Mouse (Mus musculus) testis, postnatal 14 days (tissue): ENCODE data around the gene Tgfbrap1.
"Not testable (repeated sequence)": the region's sequence is repeated elsewhere in the genome, so short reads cannot be mapped to it uniquely, and the experiment has no call there.

Source experiments
- DNase-seq: peaks from one replicate; pipeline ENCODE4 v3.0.0; 2021; ENCODE audit warnings: low spot score

Tgfbrap1 gene

GRCm38 (mm10) chr1:43098031-43098984 is at the start of gene Tgfbrap1, which contains the start of gene AI597479:
Gene Tgfbrap1 (minus strand): TSS chr1:43098637.
Gene AI597479 (plus strand): TSS chr1:43098710.
- DNase-seq, result peak; percentile 91

DNA sequence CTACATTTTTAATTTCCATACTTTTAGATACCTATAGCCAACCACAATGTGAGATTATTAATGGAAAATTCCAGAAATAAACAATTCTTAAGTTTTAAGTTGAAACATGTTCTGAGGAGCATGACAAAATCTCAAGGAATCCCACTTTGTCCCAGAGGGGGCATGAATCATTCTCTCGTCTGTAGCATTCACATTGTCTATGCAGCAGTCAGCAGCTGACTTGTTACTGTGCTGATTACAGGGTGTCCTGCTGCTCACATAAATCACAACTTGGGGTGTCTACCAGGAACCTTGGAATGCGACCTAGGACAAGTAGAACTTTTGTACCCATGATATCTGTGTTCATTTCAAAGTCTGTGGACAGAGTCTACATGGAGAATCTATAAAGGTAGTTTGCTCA is 49.0 kb upstream of the Tgfbrap1 start:
- no peak for DNase-seq

DNA sequence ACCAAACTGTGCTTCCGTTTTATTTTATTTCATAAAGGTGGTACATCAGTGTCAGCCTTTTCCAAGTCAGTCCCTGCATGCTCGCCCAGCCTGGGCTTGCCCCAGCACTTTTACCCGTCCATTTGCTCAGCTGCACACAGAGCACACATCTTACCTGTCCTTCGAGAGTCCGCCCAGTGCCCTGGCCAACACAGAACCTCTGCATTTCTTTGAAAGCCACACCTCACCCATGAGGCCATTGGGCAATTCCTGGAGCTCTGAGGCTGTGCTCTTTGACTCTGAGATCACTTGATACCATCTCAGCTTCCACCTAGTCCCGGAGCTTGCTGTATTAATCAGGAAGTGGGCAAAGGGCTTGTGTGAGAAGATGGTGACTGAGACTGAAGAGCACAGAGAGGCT is 47.0 kb upstream of the Tgfbrap1 start:
- no peak for DNase-seq

DNA sequence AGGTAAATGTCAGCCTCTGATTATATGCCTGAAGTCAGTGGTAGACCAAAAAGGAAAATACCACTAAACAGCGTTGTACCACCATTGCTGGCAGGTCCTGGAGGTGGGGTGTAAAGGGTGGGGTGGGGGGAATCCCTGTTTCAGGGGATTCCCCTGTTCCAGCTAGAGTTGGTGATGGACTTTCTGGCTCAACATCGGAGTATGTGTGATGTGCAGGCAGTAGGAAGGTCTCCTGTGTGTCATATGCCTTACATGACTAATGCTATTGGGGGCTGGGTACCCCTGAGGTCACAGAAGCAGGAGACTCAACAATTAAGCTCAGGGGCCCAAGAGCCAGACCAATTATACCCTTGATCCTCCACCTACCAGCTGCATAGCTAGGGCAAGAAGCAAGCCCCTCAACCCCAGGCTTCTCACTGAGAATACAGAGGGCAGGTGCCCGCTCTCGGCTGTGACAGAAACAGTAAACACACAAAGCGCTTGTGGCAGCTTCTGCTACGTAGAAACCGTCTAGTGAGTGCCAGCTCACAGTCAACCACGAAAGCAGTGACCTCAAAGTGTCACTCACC is 46.0 kb upstream of the Tgfbrap1 start:
- DNase-seq, result no peak

GRCm38 (mm10) chr1:43143791-43144190 is 45.4 kb upstream of the Tgfbrap1 start:
- DNase-seq, result no peak

- no peak for DNase-seq
These were observed 44.8 kb upstream of the Tgfbrap1 start for GRCm38 (mm10) chr1:43143284-43143683.

GRCm38 (mm10) chr1:43142849-43143248 is 44.4 kb upstream of the Tgfbrap1 start:
- no peak for DNase-seq

- DNase-seq, result no peak
These were observed 43.1 kb upstream of the Tgfbrap1 start for GRCm38 (mm10) chr1:43141555-43141961.

GRCm38 (mm10) chr1:43139587-43140266 is 41.3 kb upstream of the Tgfbrap1 start:
- DNase-seq, result peak; percentile 69

- DNase-seq, result no peak
These were observed 39.9 kb upstream of the Tgfbrap1 start for GRCm38 (mm10) chr1:43138268-43138812.

DNA sequence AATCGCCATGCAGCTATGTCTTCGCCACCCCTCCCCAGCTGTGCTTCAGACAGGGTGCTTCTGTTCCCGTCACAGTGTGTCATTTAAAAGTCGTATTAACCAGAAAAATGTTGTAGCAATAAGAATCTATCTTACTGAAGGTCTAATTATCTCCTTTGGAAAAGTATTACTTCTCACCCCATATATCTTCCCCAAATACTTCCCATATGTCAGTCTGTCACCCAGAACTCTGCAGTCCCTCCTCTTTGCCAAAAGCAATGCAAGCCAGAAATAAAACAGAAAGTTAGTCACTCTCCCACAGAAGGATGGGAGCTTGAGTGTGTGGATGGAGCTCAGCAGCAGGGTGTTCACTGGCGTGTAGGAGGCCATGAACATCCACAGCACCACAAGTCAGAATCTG is 38.9 kb upstream of the Tgfbrap1 start:
- no peak for DNase-seq

DNA sequence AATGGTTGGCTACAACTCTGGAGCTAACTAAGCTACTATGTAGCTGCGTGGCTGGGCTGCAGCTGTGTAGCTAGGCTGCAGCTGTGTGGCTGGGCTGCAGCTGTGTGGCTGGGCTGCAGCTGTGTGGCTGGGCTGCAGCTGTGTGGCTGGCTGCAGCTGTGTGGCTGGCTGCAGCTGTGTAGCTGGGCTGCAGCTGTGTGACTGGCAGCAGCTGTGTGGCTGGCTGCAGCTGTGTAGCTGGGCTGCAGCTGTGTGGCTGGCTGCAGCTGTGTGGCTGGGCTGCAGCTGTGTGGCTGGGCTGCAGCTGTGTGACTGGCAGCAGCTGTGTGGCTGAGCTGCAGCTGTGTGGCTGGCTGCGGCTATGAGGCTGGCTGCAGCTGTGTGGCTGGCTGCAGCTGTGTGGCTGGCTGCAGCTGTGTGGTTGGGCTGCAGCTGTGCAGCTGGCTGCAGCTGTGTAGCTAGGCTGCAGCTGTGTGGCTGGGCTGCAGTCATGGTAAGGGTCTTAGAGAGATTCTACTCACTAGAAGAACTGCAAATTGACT is 38.1 kb upstream of the Tgfbrap1 start:
- DNase-seq, result not testable (repeated sequence)

- DNase-seq, result no peak
These were observed 33.2 kb upstream of the Tgfbrap1 start for GRCm38 (mm10) chr1:43131591-43131990.

- no peak for DNase-seq
These were observed 32.0 kb upstream of the Tgfbrap1 start for GRCm38 (mm10) chr1:43130219-43130981.

- DNase-seq, result no peak
These were observed 29.6 kb upstream of the Tgfbrap1 start for GRCm38 (mm10) chr1:43127820-43128610.

DNA sequence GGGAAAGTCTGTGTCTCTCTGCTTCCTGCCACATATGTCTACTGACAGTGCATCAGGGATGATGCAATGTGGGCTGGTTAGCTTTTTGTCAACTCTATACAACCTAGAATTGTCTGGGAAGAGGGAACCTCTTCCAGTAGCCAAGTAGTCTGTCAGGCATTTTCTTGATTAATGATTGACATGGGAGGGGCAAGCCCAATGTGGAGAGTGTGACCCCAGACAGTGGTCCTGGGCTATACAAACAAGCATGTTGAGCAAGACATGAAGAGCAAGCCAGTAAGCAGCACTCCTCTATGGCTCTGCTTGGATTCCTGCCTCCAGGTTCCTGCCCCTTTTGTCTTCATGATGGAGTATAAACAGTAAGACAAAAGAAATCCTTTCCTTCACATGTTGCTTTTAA is 28.8 kb upstream of the Tgfbrap1 start:
- DNase-seq, result no peak

DNA sequence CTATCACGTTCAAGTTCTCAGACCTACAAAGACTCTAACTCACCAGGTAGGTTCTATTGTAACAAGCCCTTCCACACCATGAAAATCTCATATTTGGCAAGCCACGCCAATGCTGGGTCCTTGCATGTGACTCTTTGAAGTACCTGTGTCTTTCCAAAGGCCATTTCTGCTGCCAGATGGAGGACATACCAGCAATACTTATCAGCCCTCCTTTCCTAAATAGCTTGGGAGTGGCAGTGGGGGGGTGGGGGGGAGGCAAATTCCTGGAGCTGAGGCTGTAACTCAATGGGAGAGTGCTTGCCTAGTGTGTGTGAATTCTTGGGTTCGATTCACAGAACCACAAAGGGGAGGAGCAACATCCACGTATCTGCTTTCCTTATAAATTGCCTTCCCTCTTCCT is 26.3 kb upstream of the Tgfbrap1 start:
- no peak for DNase-seq

GRCm38 (mm10) chr1:43122616-43123015 is 24.2 kb upstream of the Tgfbrap1 start:
- no peak for DNase-seq

GRCm38 (mm10) chr1:43120950-43121349 is 22.5 kb upstream of the Tgfbrap1 start:
- no peak for DNase-seq

DNA sequence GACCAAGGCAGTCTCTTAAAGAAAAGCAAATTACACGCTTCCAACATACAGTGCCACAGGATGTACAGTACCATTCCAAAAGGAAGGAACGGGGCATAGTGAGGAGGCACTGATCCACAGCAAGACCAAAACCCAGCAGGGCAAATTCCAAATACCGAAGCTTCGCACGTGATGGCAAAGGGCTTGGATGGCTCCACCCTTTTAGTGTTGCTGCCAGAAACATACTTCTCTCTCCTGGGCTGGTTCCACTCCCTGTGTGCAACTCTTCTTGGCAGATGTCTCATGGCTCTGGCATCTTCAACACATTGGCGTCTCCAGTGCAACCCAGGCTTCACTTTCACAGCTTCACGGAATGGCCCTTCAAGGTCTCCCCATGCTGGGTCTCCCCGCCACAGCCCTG is 19.0 kb upstream of the Tgfbrap1 start:
- DNase-seq, result no peak

DNA sequence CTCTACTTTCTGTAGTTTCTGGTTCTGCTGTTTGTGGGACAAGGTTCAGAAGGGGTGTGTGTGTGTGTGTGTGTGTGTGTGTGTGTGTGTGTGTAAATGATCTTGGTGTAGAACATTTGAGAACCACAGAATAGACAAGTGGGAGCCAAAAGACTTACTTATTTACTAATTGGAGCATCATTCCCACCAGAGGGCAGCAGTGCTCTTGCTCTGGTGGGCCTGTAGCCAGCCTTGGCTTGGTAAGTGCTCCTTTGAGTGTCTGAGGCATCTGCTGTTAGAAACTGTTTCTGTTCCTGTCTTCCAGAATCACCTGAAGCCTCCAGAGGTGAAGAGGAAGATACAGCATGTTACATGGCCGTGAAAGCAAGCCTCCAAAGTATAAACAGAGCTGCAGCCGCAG is 14.4 kb upstream of the Tgfbrap1 start:
- no peak for DNase-seq
